Mouse (Mus musculus): Measurements from ENCODE around the gene Pkd1l2.

- TF ChIP-seq MAX (IDR thresholded peaks at IDR 0.05) (no peak), CTCF (IDR thresholded peaks at IDR 0.05; ENCODE audit: control insufficient read depth, insufficient read depth, insufficient read length) (no peak), USF1 (IDR thresholded peaks at IDR 0.05; ENCODE audit: low read depth) (no peak), FOSL1 (IDR thresholded peaks at IDR 0.05; ENCODE audit: insufficient read depth, low read length, poor library complexity, severe bottlenecking) (no peak), MYOG (IDR thresholded peaks at IDR 0.05; ENCODE audit: control insufficient read depth, extremely low read depth, insufficient read length) (no peak), CEBPB (IDR thresholded peaks at IDR 0.05; ENCODE audit: low read depth) (no peak), MYOD1 (IDR thresholded peaks at IDR 0.05; ENCODE audit: control insufficient read depth, insufficient read length, low read depth) (no peak)
Observed at GRCm38 (mm10) chr8:117115676-117116446, 33.6 kb upstream of the Pkd1l2 start.
